Mouse (Mus musculus) cerebellum, adult 11 months (tissue): ENCODE results near the gene Col4a1.

Experiments
- DNase-seq: peaks from one replicate; pipeline ENCODE4 v3.0.0; 2022

Gene Col4a1

DNA sequence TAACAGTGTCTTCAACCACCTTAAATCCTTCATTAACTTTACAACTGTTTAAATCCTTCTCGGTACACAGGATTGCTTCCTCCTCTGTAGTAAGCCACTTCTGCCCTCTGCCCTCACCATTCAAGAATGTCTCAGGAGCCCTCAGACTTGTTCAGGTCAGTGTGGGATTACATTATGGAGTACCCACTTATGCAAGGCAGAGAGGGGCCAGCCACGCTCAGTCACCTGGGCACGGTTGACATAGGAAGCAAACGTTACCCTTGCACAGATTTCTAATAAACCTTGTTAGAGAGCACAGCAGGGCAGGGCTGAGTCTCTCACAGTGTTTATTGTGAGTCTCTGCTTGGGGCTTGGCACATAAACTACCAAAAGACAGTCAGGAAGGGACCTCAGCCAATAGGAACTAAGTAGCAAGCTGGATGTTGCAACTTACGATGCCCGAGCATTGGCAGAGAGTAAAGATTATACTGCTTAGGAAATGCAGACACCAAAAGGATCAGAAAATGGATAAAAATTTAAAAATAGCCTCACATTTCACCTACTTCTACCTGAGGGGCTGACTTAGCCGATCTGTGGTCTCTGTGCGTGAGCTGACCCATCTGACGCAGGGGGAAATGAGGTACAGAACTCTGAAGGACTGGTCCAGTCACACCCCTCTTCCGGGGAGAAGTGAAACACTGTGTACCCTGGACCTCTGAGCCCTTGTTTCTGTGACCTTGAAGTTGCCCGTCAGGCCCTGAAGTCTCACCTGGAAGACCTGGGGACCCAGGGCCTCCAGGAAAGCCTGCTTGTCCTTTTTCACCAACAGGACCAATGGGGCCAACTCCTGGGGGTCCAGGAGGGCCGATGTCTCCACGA, 86.8 kb downstream of the Col4a1 start:
- DNase-seq: no peak

DNA sequence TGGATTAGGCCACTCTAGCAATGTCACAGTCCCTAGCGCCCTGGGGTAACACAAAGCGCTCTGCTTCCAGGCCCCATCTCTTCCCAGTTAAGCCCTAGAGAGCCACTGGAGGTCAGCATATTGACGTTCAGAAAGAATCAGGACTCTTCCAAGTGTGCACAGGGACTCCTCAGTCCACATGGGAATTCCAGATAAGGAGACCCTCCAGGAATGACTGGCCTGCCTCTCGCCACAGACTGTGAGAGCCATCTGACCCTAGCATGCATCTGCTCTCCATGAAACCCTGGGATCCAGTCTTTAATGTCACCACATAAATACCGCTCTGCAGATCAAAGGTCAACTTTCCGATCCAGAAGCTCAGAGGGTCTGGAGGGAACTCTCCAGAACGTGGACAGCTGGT, 88.4 kb downstream of the Col4a1 start:
- no peak for DNase-seq

DNA sequence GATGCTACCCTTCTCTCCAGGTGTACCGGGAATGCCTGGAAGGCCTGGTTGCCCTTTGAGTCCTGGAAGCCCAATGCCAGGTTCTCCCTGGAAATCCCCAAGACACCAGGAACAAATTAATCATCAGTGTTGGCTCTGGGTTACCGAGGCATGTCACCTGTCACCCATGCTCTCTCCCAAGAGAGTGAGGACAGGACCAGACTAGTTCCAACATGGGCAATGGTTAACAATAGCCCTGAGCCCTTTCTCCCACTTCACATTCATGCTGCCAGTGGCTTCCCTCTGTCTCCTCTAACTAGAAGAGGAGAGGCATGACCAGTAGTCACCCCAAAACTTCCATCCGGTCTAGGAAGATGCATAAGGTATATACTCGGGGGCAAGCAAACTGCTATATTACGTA, 91.3 kb downstream of the Col4a1 start:
- no peak for DNase-seq

DNA sequence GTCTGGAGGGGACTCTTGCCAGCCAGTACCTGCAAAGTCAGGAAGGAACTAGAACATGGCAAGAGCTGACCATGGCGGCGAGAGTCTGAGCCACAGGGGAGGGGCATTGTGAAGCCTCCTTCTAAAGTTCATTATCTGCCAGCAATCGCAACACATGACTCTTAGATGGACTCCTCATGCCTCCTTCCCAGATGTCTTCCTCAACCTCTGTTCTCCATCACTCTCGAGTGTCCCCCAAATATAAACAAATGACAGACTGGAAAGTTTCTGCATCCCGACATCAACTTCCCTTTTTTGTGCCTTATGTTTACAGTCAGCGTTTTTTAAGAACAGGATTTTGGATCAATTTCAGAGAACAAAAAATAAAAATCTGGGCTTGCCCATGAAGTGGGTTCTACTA, 93.3 kb downstream of the Col4a1 start:
- no peak for DNase-seq

DNA sequence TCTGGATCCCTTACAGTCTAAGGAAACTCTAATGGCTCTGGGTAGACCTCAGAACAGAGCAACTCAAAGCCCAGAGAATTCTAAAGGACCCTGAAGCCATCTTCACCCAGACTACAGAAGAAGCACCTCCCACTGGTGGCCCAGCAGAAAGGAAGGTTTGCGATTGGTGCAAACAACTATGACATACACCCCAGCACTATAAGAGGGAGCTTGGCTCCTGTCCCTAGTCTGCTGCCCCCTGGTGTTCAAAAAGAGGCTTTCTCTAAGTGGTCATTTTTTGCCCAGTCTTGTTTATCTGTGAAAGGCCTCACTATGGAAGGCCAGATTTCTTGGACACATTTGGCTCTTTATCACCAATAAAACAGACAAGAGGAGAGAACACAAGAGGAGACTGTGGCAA, 97.4 kb downstream of the Col4a1 start:
- peak; percentile 24 for DNase-seq

DNA sequence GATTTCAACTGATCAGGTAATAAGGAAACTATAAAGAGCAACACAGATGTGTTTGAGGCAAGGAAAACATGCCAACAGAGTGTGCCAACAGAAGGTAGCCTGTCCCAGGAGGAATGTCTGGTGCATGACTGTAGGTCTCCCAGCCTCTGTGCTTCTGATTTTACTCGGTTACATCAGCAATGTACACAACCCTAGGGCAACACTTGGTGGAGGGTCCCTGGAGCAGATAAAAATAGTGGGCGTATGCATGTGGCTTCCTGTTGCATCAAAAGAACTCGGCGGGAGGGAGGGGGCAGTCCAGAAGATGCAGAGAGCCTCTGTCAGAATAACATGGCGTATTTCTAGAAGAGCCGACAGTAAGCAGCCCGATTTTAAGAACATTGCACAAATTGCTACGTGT, 106.1 kb downstream of the Col4a1 start:
- no peak for DNase-seq

DNA sequence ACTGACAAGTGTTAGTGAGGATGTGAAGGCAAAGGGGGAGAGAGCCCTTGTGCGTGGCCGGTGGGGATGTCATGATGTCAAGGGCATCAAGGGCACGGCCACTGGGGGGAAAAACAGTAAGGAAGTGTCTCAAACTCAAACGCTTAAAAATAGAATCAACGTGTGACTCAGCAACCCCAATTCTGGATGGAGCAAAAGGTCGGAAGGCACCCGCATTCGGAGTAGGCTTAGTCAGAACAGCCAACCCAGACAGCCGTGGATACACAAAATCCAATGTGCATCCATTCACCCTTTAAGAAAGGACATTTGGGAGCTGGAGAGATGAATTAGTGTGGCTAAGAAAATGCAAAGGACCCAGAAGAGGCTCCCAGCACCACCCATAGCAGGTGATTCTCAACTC, 107.1 kb downstream of the Col4a1 start:
- no peak for DNase-seq

DNA sequence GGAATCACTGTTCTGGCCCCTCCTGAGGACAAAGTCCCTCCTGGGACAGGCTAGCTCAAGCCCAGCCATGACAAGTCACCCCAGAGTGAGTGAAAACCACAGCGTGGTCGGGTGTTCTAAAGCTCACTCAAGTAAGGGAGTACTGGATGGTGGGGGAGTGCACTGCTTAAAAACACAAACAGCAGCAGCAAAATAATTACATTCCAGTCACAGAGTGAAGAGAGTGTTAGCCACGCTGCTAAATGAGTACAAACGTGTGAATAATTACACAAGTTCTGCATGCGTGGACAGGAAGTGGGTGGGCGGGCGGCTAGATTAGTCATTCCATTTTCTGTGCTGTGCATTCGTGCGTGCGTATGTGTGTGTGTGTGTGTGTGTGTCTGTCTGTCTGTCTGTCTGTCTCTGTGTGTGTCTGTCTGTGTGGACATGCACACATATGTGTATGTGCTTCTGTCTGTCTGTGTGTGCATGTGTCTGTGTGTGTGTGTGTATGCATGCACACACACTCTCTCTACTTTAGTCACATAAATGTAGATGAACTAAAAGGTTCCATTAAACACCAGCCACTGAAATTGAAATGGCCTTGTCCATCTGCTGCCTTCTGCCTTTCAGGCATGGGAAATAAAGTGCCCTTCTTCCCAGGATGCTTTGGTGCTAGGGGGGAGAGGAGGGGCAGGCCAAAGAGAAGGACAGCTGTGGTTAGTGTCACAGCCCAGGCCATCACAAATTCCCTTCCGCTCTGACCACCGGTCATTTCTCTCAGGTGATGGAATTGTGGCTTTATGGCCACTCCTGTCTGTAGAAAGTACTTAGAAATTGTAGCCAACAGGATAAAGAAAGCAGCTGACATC, 109.1 kb downstream of the Col4a1 start:
- DNase-seq: no peak

DNA sequence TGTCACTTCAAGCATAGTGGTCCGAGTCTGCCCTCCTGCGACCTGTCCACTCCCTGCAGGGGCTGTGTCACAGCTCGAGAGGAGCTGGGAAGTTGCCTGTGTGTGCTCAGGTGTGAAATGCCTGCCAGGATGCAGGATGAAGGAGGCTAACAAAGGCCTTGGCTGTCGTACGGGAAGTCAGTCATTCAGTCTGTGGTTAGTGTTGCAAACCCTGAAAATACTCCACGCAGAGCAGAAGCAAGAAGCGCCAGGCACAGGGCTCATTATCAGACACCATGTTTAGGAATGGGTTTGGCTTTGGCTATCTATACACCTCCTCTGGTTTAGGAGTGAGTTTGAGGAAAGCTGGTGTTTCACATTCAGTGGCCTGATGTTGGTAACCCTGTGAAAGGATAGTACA, 114.0 kb downstream of the Col4a1 start:
- no peak for DNase-seq

DNA sequence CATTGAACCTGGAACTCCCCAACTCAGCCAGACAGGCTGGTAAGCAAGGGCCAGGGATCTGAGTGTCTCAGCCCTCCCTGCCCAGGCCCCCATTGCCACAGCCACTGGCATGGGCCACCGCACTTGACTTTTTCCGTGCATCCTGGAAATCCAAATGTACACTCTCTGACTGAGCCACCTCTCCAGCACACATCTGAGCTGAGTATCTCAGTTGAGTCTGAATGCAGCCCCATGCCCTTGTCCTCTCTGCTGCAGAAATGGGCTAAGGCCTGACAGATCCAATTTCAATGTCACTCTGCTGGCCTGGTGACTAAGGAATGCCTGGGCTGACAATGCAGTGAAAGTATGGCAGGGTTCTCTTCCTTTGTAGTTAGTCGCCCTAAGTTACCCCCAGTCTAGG, 114.6 kb downstream of the Col4a1 start:
- no peak for DNase-seq

DNA sequence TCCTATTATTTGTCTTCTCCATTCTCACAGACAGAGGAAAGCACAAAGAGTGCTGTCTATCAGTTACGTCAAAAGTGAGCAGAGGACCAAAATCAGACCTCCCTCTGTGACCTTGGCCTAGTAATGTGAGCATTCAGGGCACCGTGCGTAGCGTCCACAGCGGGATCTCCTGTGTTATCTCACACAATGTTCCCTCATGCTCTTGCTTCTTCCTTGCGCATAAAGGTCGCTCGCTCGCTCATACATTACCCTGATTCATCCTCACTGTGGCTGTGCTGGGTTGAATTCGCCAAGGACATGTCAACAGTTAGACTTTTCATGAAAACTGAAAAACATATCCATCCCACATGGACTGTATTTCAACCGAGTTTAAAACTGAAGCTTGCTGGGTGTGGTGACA, 115.4 kb downstream of the Col4a1 start:
- DNase-seq: no peak

DNA sequence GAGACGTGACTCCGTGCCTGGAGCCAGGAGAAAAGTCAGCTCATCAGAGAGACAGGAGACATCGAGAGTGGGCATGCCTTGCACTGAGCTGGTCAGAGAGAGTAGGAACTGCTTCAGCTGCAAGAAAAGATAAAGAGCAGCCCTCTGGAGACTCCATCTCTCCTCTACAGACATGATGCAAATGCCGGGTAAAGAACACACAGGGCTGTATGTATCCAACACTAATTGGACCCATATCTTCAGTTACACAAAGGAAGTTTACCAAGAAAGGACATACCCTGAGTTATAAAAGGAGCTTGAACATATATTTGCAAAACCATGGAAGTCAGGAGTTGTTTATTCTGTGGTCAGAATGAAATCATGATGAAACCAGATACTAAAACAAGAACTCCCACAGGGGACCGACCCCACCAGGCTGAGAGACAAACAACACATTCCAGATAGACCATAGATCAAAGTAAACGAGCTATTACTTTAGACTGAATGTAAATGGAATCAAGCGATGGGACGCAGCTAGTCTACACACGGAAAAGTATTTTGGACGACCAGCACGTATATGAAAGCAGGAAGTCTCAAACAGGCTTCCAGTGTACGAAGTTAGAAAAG, 119.8 kb downstream of the Col4a1 start:
- no peak for DNase-seq

DNA sequence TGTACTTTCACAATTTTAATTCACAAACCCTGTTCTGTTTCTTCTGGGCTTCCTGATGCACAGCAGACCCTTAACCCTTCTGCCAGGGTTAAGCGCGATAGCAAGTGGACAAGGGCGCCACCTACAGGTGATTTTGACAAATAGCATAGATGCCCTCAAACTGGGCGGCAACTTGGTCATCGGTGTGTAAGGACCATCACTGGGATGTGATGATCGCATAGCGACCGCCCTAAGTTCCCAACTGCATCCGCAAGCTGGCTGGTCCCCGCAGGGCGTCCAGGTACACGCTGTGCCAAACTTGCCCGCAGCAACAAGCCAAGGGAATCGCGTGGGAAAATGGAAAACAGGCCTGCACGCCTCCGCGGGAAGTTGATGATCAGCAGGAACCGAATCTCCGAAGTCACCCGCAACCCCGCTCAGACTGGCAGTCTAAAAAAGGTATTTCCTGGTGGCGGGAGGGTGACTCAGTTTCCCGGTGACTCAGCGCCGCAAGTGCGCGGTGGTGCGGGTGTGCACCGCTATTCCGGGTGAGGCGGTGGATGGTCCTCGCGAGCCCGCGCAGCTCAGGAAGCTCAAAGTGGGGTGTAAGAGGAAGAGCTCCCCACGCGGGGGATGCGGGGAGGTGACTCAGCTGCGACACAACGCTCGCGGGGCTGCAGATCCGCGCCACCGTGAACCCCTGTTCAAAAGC, 124.9 kb downstream of the Col4a1 start:
- DNase-seq: peak; percentile 66

DNA sequence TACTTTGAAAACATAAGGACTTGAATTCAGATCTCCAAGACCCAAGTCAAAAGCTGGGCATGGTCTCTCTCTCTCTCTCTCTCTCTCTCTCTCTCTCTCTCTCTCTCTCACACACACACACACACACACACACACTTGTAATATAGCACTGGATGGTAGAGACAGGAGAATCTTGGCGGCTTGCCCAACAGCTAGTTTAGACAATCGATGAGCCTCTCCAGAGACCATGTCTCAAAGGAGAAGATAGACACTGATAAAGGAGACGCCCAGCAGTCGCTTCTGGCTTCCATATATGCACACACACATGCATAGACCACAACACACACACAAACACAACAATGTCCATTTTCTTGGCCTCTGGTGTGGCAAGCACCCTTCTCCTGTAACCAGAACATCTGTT, 126.2 kb downstream of the Col4a1 start:
- no peak for DNase-seq

DNA sequence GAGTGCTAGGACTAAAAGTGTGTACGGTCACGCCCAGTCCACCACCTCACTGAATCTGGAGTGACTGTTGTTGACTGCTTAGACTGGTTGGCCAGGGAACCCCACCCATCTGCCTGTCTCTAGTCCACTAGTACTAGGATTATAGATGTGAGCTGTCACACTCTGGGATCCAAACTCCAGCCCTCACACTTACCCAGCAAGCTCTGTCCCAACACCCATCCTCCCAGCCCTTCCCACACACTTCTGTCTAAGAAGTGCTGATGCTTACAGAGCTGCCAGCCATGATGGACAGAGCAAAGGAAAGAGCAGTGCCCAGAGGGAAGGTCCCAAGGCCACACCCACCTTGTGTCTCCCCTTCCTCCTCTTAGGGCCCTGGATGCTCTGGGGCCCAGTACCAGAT, 127.0 kb downstream of the Col4a1 start:
- no peak for DNase-seq

DNA sequence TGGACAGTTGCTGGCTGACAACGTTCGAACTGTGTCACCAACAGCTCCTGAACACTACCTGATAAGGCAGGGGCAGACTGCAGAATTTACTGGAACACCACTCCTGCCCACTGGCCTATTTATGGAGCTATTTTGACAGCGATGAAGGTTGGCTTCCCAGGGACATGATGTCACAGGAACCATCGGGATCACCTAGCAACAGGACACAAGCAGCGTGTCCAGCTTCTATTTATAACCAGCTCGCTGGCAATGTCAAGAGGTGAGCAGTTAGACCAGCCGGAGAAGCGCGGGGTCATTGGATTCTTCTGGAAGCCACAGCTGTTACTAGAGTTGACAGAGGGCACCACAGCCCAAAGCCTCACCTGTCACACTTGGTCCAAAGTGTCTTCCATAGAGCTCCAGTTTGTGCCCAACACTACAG, 129.0 kb downstream of the Col4a1 start:
- peak; percentile 39 for DNase-seq

DNA sequence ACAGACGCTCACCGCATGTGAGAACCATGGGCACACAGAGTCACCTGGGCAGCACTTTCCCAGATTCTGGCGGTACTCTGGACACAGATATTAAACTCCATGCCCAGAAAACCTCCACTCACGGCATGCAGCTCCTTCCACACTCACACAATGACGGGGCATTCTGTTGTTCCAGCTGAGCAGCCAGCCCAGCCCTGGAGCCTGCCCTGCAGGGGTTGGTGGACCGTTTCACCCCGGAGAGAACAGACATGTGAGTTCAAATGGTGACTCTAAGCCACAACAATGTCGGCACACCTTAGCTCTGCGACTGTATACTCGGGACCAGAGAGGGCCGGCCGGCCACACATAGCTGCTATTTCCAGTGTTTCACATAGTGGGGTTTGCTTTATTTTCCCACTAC, 130.0 kb downstream of the Col4a1 start:
- no peak for DNase-seq

DNA sequence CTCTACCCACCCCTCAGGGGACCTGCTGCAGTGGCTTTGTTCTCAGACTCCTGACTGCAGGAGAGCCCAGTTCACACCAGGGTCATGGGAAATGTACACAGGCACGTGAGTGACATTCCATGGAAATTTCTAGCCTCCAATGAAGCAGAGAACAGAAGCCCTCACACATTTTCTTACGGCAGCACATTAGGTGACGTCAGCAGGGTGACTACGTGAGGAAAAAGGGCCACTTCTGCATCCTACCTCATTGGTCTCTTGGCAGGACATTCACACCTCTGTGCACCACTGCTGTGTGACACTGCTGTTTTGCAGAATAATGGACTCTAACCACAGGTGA, 130.5 kb downstream of the Col4a1 start:
- DNase-seq: no peak

DNA sequence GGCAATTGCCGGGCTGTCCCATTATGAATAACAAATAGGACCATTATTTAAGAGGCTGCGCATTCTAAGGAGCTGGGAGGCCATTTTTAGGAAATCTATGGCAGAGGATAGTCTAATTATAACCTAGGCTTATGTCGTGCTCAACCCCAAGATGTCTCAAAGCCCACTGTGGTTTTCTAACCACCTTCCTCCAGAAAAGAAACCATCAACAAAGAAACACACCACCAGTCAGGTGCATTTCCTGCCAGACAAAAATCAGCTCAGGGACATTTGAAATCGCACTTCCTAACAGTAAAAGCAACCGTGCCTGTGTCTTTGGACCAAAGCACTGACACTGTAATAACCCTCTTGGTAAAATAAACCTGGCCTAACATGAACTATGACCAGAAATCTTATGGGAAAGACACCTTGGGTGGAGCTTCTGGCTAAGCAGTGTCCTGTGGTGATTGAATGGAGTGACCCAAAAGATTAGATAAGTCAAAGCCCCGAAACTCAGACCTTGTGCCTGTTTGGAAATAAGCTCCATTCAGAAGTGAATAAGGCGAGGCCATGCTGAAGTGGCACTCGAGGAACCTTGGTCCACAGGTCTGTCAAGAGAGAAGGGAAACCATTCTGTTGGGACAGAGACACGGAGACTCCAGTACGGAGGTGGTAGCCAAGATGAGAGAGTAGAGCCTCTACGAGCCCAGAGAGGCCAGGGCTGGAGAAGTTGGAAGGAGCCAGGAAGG, 131.0 kb downstream of the Col4a1 start:
- DNase-seq: no peak

DNA sequence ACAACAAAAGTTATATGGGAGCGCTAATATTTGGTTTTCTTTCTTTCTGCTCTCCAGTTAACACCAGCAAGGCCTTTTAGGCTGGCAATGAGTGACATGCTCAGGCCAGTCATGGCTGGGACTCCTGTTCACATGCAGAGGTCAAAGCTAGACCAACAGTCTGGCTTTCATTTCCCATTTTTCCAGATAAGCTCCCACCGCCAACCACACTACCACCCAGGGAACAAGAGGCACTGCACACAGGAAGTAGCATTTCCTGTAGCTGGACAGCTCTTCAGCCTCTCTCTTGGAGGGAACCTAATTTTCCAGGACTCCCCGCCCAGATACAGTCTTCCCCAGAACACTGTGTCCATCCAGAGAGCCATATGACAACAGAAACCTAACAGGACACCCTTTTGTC, 132.8 kb downstream of the Col4a1 start:
- DNase-seq: no peak

DNA sequence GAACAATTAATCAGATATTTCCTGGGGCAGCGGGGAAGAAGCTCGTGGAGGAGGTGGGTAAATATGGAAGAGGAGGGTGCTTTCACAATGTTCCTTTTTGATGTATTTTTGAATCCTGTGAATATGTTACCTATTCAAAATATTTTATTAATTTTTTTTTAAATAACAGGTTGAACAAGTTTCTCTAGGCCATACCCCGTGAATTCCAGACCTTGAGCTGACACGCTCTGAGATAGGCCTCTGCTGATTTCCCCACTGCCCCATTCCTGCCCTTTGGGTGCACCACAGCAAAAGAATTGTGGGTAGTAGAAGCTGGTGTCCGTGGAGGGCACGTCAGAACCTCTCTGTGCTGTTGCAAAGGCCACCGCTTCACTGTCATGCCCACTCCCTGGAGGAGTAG, 136.2 kb downstream of the Col4a1 start:
- no peak for DNase-seq
